Mouse (Mus musculus) embryonic fibroblast, embryonic 13.5 days (primary cell): ENCODE measurements around the gene Oprm1. TPM values are rescaled to one million over a fixed set of nuclear protein-coding genes. Genes with fewer than 3 reads are reported as not detected.

Experiments
- H3K27ac ChIP-seq: 2 replicates; pipeline ENCODE4 v1.5.1; 2012; ENCODE audit warnings: low read length, control low read depth, inconsistent platforms; ENCODE audit not compliant: insufficient read depth
- H3K4me1 ChIP-seq: 2 replicates; pipeline ENCODE4 v1.6.1; 2011; ENCODE audit warnings: low read length; ENCODE audit not compliant: control insufficient read depth, insufficient read depth
- H3K4me3 ChIP-seq: 2 replicates; pipeline ENCODE4 v1.5.1; 2011; ENCODE audit warnings: mild to moderate bottlenecking, control low read depth, low read length; ENCODE audit not compliant: insufficient read depth
- CTCF ChIP-seq: IDR thresholded peaks from 2 replicates; pipeline ENCODE4 v1.5.1; 2011; ENCODE audit warnings: mild to moderate bottlenecking, control low read depth, low read length, moderate library complexity, borderline replicate concordance; ENCODE audit not compliant: insufficient read depth
- POLR2A ChIP-seq: IDR thresholded peaks from 2 replicates; pipeline ENCODE4 v1.6.1; 2011; ENCODE audit warnings: low read depth, mild to moderate bottlenecking, control low read depth, low read length, moderate library complexity
- polyA plus RNA-seq: library from polyadenylated mRNA; stranded (reverse); fragments of >200 nt; gene quantifications from 2 replicates; pipeline ENCODE4 v1.2.4, GENCODE M21; 2011; ENCODE audit warnings: low read depth; ENCODE audit not compliant: missing spikeins, insufficient read length

Gene Oprm1
- polyA plus RNA-seq = not detected in 2 replicates

DNA sequence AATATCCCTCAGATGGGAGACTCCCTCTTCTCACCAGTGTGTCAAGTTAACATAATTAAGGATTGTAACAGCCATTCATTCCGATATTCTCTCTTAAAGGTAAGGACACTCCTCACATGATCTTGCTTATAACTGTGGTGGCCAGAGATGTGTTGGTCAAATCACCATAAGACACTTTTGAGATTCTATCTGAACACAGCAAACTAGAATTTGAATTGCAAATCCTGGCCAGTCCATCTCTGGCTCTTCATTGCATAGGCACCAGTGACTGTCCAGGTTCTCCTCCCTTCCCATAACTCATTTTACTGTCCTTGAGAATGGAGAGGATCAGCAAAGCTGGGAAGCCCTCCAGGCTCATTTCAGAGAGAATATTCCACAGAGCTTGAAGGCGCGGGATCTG, at the start of gene Oprm1:
Oprm1 (plus strand) TSS at position 301 of the 400 bp plus-strand sequence.
- H3K27ac ChIP-seq = no peak within 1 kb of the TSS
- no peak within 1 kb of the TSS for H3K4me3 ChIP-seq
- no peaks in the 10 kb centered on the region for H3K4me1 ChIP-seq
- TF ChIP-seq POLR2A = no peak
- no peak for TF ChIP-seq CTCF

GRCm38 (mm10) chr10:6717181-6717948, 40.9 kb upstream of the Oprm1 start:
- Histone ChIP-seq H3K27ac (no peak overlapping the region), H3K4me1 (no peaks in the 10 kb centered on the region), H3K4me3 (no peak overlapping the region)
- TF ChIP-seq CTCF = no peak
- no peak for TF ChIP-seq POLR2A

DNA sequence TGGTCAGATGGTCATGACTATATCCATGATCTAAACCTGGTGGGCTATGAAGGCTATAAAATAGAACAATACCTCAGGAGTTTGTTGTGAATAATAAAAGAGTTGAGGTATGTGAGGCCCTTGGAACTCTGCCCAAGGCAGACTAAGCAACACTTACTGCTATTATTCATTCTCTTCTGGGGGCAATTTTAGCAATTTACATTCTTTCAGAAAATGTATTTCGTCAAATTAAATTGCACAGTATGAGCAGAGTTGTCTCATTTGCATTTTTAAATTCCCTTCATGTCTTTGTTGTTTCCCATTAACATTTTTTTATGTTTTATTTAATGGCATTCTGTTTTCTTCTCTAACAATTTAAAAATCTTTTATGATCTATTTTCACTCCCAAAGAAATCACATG, 34.5 kb upstream of the Oprm1 start:
- no peak for TF ChIP-seq CTCF
- no peak for TF ChIP-seq POLR2A
- H3K4me1 ChIP-seq = no peaks in the 10 kb centered on the region
- H3K27ac ChIP-seq = no peak overlapping the region
- H3K4me3 ChIP-seq = no peak overlapping the region

GRCm38 (mm10) chr10:6728469-6728868, 29.8 kb upstream of the Oprm1 start:
- Histone ChIP-seq H3K4me1 (no peaks in the 10 kb centered on the region), H3K4me3 (no peak overlapping the region), H3K27ac (no peak overlapping the region)
- peak; percentile 14; the same call in 1 of the 2 replicates for TF ChIP-seq CTCF
- TF ChIP-seq POLR2A = no peak

- H3K27ac ChIP-seq = no peak overlapping the region
- no peak overlapping the region for H3K4me3 ChIP-seq
- TF ChIP-seq CTCF (no peak), POLR2A (no peak)
- no peaks in the 10 kb centered on the region for H3K4me1 ChIP-seq
These were observed 4.9 kb upstream of the Oprm1 start for GRCm38 (mm10) chr10:6753375-6753774.

DNA sequence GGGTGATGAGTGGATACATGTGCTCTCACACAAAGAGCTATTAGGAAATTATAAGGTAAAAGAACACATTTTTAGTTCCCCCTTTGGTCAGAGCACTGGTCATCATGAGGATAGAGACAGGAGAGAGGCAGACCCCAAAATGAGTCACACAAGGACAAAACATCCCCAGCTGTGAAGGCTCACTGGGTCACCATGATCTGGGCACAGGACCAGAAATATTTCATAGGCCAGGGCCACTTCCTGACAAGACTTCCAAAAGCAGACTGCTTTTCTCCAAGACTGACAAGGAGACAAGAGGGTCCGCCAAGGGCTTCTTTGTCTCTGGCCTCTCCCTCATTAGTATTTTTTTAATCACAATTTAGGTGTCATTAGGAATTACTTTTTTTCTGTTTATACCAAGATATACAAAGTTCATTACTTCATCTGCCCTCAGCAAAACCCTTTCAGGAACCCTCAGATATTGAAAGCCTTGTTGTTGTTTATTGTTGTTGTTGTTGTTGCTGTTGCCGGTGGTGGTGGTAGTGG, 3.0 kb downstream of the Oprm1 start, which contains the start of gene Gm10945:
Gm10945 (minus strand) TSS at position 475 of the 525 bp plus-strand sequence.
- H3K4me1 ChIP-seq = no peaks in the 10 kb centered on the region
- TF ChIP-seq CTCF = no peak
- no peak for TF ChIP-seq POLR2A
- H3K27ac ChIP-seq = no peak within 1 kb of the TSS
- no peak within 1 kb of the TSS for H3K4me3 ChIP-seq

- Histone ChIP-seq H3K27ac (no peak overlapping the region), H3K4me1 (no peaks in the 10 kb centered on the region), H3K4me3 (no peak overlapping the region)
- TF ChIP-seq CTCF (no peak), POLR2A (no peak)
These were observed 30.4 kb downstream of the Oprm1 start for GRCm38 (mm10) chr10:6788517-6789237.

- no peak for TF ChIP-seq POLR2A
- TF ChIP-seq CTCF = no peak
- H3K4me3 ChIP-seq = no peak overlapping the region
- H3K4me1 ChIP-seq = no peaks in the 10 kb centered on the region
- no peak overlapping the region for H3K27ac ChIP-seq
These were observed 31.9 kb downstream of the Oprm1 start for GRCm38 (mm10) chr10:6790226-6790625.

DNA sequence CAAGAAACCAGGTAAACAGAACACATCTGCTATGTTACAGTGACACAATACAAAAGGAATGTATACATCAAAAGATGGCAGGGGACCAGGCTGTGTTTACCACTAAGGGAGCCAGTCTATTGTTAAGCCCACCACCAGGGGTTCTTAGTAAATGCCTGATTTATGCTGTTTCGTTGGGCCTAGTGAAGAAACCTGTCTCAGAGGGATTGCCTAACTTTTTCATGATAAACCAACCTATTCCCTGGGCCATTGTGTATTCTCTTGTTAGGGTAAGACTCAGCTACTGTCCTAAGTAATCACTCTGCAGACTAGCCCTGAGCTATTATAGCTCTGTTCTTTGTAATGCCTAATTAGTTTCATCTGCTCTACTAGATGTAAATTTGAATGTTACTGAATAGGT, 62.3 kb downstream of the Oprm1 start:
- H3K4me3 ChIP-seq = no peak overlapping the region
- no peak overlapping the region for H3K27ac ChIP-seq
- H3K4me1 ChIP-seq = no peaks in the 10 kb centered on the region
- TF ChIP-seq CTCF = no peak
- no peak for TF ChIP-seq POLR2A

DNA sequence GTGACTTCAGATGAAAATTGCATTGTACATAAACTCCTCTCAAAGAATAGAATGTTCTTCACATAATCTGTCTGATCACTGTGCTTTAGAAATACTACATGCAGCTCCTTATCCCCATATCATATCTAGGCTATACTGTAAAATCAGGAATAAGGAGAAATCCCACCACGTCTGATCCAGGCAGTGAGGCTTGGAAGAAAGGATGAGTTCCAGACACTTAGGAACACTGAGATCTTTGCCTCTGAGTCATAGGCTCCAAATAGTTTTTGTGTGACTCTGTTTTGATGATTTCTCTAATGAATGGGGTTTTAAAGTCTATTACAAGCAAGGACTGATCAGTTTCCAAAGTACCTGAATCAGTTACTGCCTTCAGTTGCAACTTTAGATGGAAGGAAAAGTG, 83.9 kb downstream of the Oprm1 start:
- peaks cover 2% of the 10 kb centered on the region for H3K4me1 ChIP-seq
- H3K27ac ChIP-seq = peak overlapping the region; percentile 67

More for the DNA sequence above, 83.9 kb downstream of the Oprm1 start:
- no peak overlapping the region for H3K4me3 ChIP-seq
- TF ChIP-seq POLR2A = no peak
- TF ChIP-seq CTCF = no peak
